Mouse (Mus musculus): ENCODE data around the gene Fbxl21. TPM values are rescaled to one million over a fixed set of nuclear protein-coding genes. Genes with fewer than 3 reads are reported as not detected.

Gene Fbxl21
- polyA plus RNA-seq, 2 experiments: 0.28 to 1.0 TPM

DNA sequence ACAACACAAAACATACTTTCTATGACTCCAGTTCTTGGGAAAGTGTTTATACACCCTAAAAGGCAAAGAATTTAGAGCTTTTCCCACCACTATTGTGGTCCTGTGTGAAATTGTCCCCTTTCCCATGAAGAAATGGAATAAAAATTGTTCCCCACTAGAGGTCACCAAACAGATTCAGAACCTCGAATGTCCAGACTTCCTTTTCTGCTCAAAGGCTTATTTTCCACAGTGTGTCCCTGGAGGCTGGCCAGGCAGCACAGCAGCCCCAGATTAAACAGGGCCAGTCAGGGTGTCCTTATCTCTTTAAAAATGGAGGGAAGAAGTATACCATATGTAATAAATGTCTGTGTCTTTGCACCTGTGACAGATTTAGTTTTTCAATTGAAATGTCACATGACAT is 33.7 kb downstream of the Fbxl21 start:
- Histone ChIP-seq H3K9ac (replicated peaks) (no peak overlapping the region), H3K27ac (no peak overlapping the region), H3K4me2 (ENCODE audit: low read depth) (no peak overlapping the region), H3K27me3 (ENCODE audit: control insufficient read depth, insufficient read depth, low read length) (no peaks in the 10 kb centered on the region), H3K4me3 (ENCODE audit: insufficient read depth in 1 of 2, low read depth in 2 of 2, low read length in 2 of 2) (no peak overlapping the region), H3K36me3 (replicated peaks; ENCODE audit: control insufficient read depth, insufficient read depth, low read depth) (no peaks in the 10 kb centered on the region), H3K4me1 (replicated peaks; ENCODE audit: control insufficient read depth in 2 of 2, insufficient read depth in 2 of 2, low read length in 1 of 2) (peaks cover 0 to 12% of the 10 kb centered on the region in 2 experiments; a peak in 2 of 4 replicates), H3K9me3 (ENCODE audit: control insufficient read depth, low read length) (no peaks in the 10 kb centered on the region)
- TF ChIP-seq EP300 (IDR thresholded peaks at IDR 0.05; ENCODE audit: low read depth) (no peak), CTCF (IDR thresholded peaks at IDR 0.05; ENCODE audit: low read depth) (peak; percentile 27; the same call in 1 of the 2 replicates)
- ATAC-seq (ENCODE audit: insufficient read depth): no peak
- DNase-seq (ENCODE audit: low read depth in 3 of 3, low spot score in 3 of 3): no peak
- 0% methylated on average over 1 of the region's 1 CpGs for WGBS (ENCODE audit: insufficient replicate concordance)

GRCm38 (mm10) chr13:56556701-56557100 is 34.4 kb downstream of the Fbxl21 start:
- WGBS (ENCODE audit: insufficient replicate concordance): 42% methylated on average over 3 of the region's 3 CpGs
- Histone ChIP-seq H3K27me3 (ENCODE audit: control insufficient read depth, insufficient read depth, low read length) (no peaks in the 10 kb centered on the region), H3K4me2 (ENCODE audit: low read depth) (no peak overlapping the region), H3K4me3 (ENCODE audit: insufficient read depth in 1 of 2, low read depth in 2 of 2, low read length in 2 of 2) (no peak overlapping the region), H3K36me3 (replicated peaks; ENCODE audit: control insufficient read depth, insufficient read depth, low read depth) (no peaks in the 10 kb centered on the region), H3K27ac (no peak overlapping the region), H3K4me1 (replicated peaks; ENCODE audit: control insufficient read depth in 2 of 2, insufficient read depth in 2 of 2, low read length in 1 of 2) (peaks cover 0 to 13% of the 10 kb centered on the region in 2 experiments; a peak in 2 of 4 replicates), H3K9me3 (ENCODE audit: control insufficient read depth, low read length) (no peaks in the 10 kb centered on the region), H3K9ac (replicated peaks) (no peak overlapping the region)
- ATAC-seq (ENCODE audit: insufficient read depth) (no peak), DNase-seq (ENCODE audit: low read depth in 3 of 3, low spot score in 3 of 3) (no peak)
- no peak for TF ChIP-seq CTCF (IDR thresholded peaks at IDR 0.05; ENCODE audit: low read depth)

DNA sequence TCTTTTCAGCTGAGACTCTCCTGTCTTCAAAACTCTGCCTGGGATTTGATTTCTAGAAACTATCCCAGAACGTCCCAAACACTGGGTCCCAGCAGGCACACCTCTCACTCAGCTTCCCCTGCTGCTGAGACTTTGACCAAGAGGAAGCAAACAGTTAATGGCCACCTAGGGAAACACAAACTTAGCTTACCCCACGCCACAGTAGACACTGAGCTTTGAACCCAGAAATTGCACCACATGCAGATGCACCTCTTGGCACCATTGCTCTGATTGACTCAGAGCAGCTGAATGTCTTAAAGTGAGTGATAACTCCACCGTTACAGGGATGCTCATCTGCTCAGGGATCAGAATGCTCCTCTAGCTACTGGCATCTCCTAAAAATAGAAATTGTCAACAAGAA is 36.5 kb downstream of the Fbxl21 start:
- Histone ChIP-seq H3K4me1 (replicated peaks; ENCODE audit: control insufficient read depth in 2 of 2, insufficient read depth in 2 of 2, low read length in 1 of 2) (peaks cover 0 to 13% of the 10 kb centered on the region in 2 experiments; a peak in 2 of 4 replicates), H3K27ac (no peak overlapping the region), H3K9me3 (ENCODE audit: control insufficient read depth, low read length) (no peaks in the 10 kb centered on the region), H3K9ac (replicated peaks) (no peak overlapping the region), H3K36me3 (replicated peaks; ENCODE audit: control insufficient read depth, insufficient read depth, low read depth) (no peaks in the 10 kb centered on the region), H3K4me3 (ENCODE audit: insufficient read depth in 1 of 2, low read depth in 2 of 2, low read length in 2 of 2) (no peak overlapping the region), H3K4me2 (ENCODE audit: low read depth) (no peak overlapping the region), H3K27me3 (ENCODE audit: control insufficient read depth, insufficient read depth, low read length) (no peaks in the 10 kb centered on the region)
- DNase-seq (ENCODE audit: low read depth in 3 of 3, low spot score in 3 of 3) (no peak), ATAC-seq (ENCODE audit: insufficient read depth) (no peak)
- TF ChIP-seq EP300 (IDR thresholded peaks at IDR 0.05; ENCODE audit: low read depth): no peak
- no peak for TF ChIP-seq CTCF (IDR thresholded peaks at IDR 0.05; ENCODE audit: low read depth)
- WGBS (ENCODE audit: insufficient replicate concordance): 27% methylated on average over 3 of the region's 3 CpGs

- Histone ChIP-seq H3K4me1 (replicated peaks; ENCODE audit: control insufficient read depth in 2 of 2, insufficient read depth in 2 of 2, low read length in 1 of 2) (peaks cover 0 to 13% of the 10 kb centered on the region in 2 experiments; a peak in 2 of 4 replicates), H3K27ac (no peak overlapping the region), H3K4me3 (ENCODE audit: insufficient read depth in 1 of 2, low read depth in 2 of 2, low read length in 2 of 2) (no peak overlapping the region), H3K36me3 (replicated peaks; ENCODE audit: control insufficient read depth, insufficient read depth, low read depth) (no peaks in the 10 kb centered on the region), H3K4me2 (ENCODE audit: low read depth) (no peak overlapping the region), H3K9ac (replicated peaks) (no peak overlapping the region), H3K27me3 (ENCODE audit: control insufficient read depth, insufficient read depth, low read length) (no peaks in the 10 kb centered on the region), H3K9me3 (ENCODE audit: control insufficient read depth, low read length) (no peaks in the 10 kb centered on the region)
- TF ChIP-seq CTCF (IDR thresholded peaks at IDR 0.05; ENCODE audit: low read depth): no peak
- ATAC-seq (ENCODE audit: insufficient read depth) (no peak), DNase-seq (ENCODE audit: low read depth in 3 of 3, low spot score in 3 of 3) (no peak)
- WGBS (ENCODE audit: insufficient replicate concordance): 47% methylated on average over 6 of the region's 6 CpGs
These were observed 37.6 kb downstream of the Fbxl21 start for GRCm38 (mm10) chr13:56559841-56560370.

- Histone ChIP-seq H3K36me3 (replicated peaks; ENCODE audit: control insufficient read depth, insufficient read depth, low read depth) (no peaks in the 10 kb centered on the region), H3K4me2 (ENCODE audit: low read depth) (no peak overlapping the region), H3K27ac (no peak overlapping the region), H3K4me3 (ENCODE audit: insufficient read depth in 1 of 2, low read depth in 2 of 2, low read length in 2 of 2) (no peak overlapping the region), H3K27me3 (ENCODE audit: control insufficient read depth, insufficient read depth, low read length) (no peaks in the 10 kb centered on the region), H3K4me1 (replicated peaks; ENCODE audit: control insufficient read depth in 2 of 2, insufficient read depth in 2 of 2, low read length in 1 of 2) (peaks cover 0 to 13% of the 10 kb centered on the region in 2 experiments; a peak in 2 of 4 replicates), H3K9me3 (ENCODE audit: control insufficient read depth, low read length) (no peaks in the 10 kb centered on the region), H3K9ac (replicated peaks) (no peak overlapping the region)
- DNase-seq (ENCODE audit: low read depth in 3 of 3, low spot score in 3 of 3) (peak in 1 of 3 experiments; percentile 10), ATAC-seq (ENCODE audit: insufficient read depth) (no peak)
- no peak for TF ChIP-seq EP300 (IDR thresholded peaks at IDR 0.05; ENCODE audit: low read depth)
- no peak for TF ChIP-seq CTCF (IDR thresholded peaks at IDR 0.05; ENCODE audit: low read depth)
- WGBS (ENCODE audit: insufficient replicate concordance): 58% methylated on average over 8 of the region's 8 CpGs
These were observed 38.9 kb downstream of the Fbxl21 start for GRCm38 (mm10) chr13:56561129-56561528.

All from liver, embryonic 14.5 days (tissue).